Mouse (Mus musculus) limb, embryonic 14.5 days (tissue): ENCODE measurements around the gene Vtcn1. TPM values are rescaled to one million over a fixed set of nuclear protein-coding genes. Genes with fewer than 3 reads are reported as not detected.

Experiments
- ATAC-seq: fragments of 200-750 bp; cut with Nextera tagmentation; 2 replicates; pipeline ENCODE4 v1.8.0; 2017; ENCODE audit warnings: low read depth, moderate number of reproducible peaks, moderate TSS enrichment; ENCODE audit not compliant: low FRiP score
- DNase-seq: peaks from one replicate; pipeline ENCODE4 v3.0.0-alpha.2; 2015; ENCODE audit warnings: low spot score
- H3K27ac ChIP-seq: fragments of 300-500 bp; sonication (generic); replicated peaks from 2 replicates; pipeline ENCODE4 v1.5.1; 2014; ENCODE audit warnings: low read depth, mild to moderate bottlenecking, low read length, moderate library complexity, mixed read lengths
- H3K27me3 ChIP-seq: fragments of 300-500 bp; sonication (generic); 2 replicates; pipeline ENCODE4 v1.6.1; 2014; ENCODE audit warnings: low read length, mixed read lengths; ENCODE audit not compliant: control insufficient read depth, insufficient read depth
- H3K36me3 ChIP-seq: fragments of 300-500 bp; sonication (generic); 2 replicates; pipeline ENCODE4 v1.6.1; 2014; ENCODE audit warnings: mild to moderate bottlenecking, low read length, moderate library complexity, mixed read lengths; ENCODE audit not compliant: control insufficient read depth, insufficient read depth
- H3K4me1 ChIP-seq: fragments of 300-500 bp; sonication (generic); 2 replicates; pipeline ENCODE4 v1.6.1; 2014; ENCODE audit warnings: antibody characterized with exemption, low read length, mixed read lengths; ENCODE audit not compliant: control insufficient read depth, insufficient read depth
- H3K4me2 ChIP-seq: fragments of 300-500 bp; sonication (generic); replicated peaks from 2 replicates; pipeline ENCODE4 v1.6.1; 2014; ENCODE audit warnings: low read depth, mild to moderate bottlenecking, low read length, moderate library complexity; ENCODE audit not compliant: severe bottlenecking
- H3K4me3 ChIP-seq: fragments of 300-500 bp; sonication (generic); replicated peaks from 2 replicates; pipeline ENCODE4 v1.5.1; 2014; ENCODE audit warnings: low read length
- H3K9ac ChIP-seq: fragments of 300-500 bp; sonication (generic); 2 replicates; pipeline ENCODE4 v1.6.1; 2014; ENCODE audit warnings: mild to moderate bottlenecking, low read depth, low read length, moderate library complexity; ENCODE audit not compliant: severe bottlenecking
- H3K9me3 ChIP-seq: fragments of 300-500 bp; sonication (generic); 2 replicates; pipeline ENCODE4 v1.6.1; 2016; ENCODE audit warnings: low read length; ENCODE audit not compliant: control insufficient read depth
- POLR2A ChIP-seq: fragments of 200-500 bp; IDR thresholded peaks from 2 replicates; pipeline ENCODE4 v1.8.0; 2012; ENCODE audit warnings: inconsistent platforms, mild to moderate bottlenecking, moderate library complexity, borderline replicate concordance; ENCODE audit not compliant: insufficient read depth, insufficient read length; ENCODE audit errors: extremely low read depth
- WGBS: fragments of 180-500 bp; shearing (Covaris S2); extraction: QIAGEN DNeasy Blood & Tissue Kit; methylation state at CpG from one replicate; pipeline ENCODE4 v1.1.7; 2014; 5-methylcytosine and 5-hydroxymethylcytosine counted together
- polyA plus RNA-seq, 2 experiments: library from polyadenylated mRNA; depleted of rRNA in 1 of 2; stranded (reverse) in 1 of 2; unstranded in 1 of 2; fragments of >200 nt; fragmentation: Nextera tagmentation in 1 of 2; extraction: Ambion mirVana in 1 of 2; gene quantifications; 2 replicates each; pipeline versions ENCODE4 v1.2.1 to v1.2.3; 2012 to 2014

Gene Vtcn1
- polyA plus RNA-seq, 2 experiments, result 0.34 to 0.47 TPM

DNA sequence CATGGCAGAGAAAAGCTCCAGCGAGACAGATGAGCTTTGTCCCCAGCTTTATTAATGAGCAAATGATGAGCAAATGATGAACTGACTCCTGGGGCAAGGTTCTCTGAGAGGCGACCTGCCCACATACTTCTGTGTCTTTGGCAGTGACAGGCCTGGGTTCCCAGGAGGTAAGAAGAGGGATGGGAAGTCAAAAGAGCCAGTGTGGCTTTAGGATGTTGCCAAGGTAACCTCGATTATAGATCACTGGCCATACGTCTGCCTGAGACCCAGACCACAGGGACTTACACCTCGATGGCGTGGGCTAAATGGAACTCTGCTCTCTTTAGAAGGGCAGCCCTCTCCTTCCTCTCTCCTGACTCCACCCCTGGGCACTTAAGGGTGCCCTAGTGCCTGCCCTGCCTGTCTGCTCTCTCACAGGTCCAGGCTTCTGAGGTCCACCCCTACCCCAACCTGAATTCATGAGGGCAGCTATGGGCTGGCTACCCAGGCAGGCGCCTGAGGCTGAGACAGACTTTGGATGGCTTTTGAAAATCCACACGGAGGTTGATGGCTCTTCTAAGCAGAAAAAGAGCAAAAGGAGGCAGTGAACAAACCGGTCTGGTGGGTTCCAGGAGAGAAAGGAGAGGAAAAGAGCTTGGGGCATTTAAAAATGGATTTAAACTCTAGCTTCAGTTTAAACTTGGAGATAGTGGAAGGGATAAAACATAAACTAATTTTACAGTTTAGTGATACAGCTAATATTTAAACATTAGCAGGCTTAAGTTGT lies 31.0 kb downstream of the Vtcn1 start:
- no peaks in the 10 kb centered on the region for H3K36me3 ChIP-seq
- no peak overlapping the region for H3K9ac ChIP-seq
- H3K9me3 ChIP-seq, result no peaks in the 10 kb centered on the region
- no peaks in the 10 kb centered on the region for H3K27me3 ChIP-seq
- no peak for TF ChIP-seq POLR2A
- no peak overlapping the region for H3K4me2 ChIP-seq
- DNase-seq (peak; percentile 23), ATAC-seq (no peak)
- H3K4me1 ChIP-seq, result 0 out of 2 replicates have a peak, but pooled peaks cover 2% of the 10 kb centered on the region
- H3K27ac ChIP-seq, result no peak overlapping the region
- 68% methylated on average over 9 of the region's 9 CpGs for WGBS
- H3K4me3 ChIP-seq, result no peak overlapping the region

DNA sequence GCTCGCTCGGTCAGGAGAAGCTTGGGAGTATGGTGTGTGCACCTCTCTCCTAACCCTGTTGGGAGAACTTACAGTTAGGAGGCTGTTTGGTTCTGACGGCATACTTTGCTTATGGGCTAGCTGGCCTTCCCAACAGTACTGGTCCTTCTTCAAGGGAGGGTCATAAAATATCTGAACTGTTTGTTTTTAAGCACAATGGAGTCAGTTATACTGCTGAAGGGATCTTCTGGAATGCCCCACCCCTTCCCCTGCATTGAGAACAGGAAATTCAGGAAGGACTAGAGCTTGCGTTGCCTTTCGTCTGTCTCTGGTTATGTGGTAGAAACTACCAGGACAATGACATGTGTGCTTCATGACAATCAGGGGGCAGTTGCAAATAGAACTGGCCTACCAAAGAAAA lies 31.9 kb downstream of the Vtcn1 start:
- no peaks in the 10 kb centered on the region for H3K36me3 ChIP-seq
- no peak overlapping the region for H3K4me2 ChIP-seq
- H3K9me3 ChIP-seq, result no peaks in the 10 kb centered on the region
- H3K9ac ChIP-seq, result no peak overlapping the region
- H3K27me3 ChIP-seq, result no peaks in the 10 kb centered on the region
- no peak overlapping the region for H3K27ac ChIP-seq
- no peak for TF ChIP-seq POLR2A
- no peak for DNase-seq
- ATAC-seq, result no peak
- no peak overlapping the region for H3K4me3 ChIP-seq
- WGBS, result 80% methylated on average over 5 of the region's 5 CpGs
- H3K4me1 ChIP-seq, result 0 out of 2 replicates have a peak, but pooled peaks cover 2% of the 10 kb centered on the region

- no peak overlapping the region for H3K4me2 ChIP-seq
- DNase-seq, result no peak
Observed at GRCm38 (mm10) chr3:100858334-100859002, 33.2 kb downstream of the Vtcn1 start.

DNA sequence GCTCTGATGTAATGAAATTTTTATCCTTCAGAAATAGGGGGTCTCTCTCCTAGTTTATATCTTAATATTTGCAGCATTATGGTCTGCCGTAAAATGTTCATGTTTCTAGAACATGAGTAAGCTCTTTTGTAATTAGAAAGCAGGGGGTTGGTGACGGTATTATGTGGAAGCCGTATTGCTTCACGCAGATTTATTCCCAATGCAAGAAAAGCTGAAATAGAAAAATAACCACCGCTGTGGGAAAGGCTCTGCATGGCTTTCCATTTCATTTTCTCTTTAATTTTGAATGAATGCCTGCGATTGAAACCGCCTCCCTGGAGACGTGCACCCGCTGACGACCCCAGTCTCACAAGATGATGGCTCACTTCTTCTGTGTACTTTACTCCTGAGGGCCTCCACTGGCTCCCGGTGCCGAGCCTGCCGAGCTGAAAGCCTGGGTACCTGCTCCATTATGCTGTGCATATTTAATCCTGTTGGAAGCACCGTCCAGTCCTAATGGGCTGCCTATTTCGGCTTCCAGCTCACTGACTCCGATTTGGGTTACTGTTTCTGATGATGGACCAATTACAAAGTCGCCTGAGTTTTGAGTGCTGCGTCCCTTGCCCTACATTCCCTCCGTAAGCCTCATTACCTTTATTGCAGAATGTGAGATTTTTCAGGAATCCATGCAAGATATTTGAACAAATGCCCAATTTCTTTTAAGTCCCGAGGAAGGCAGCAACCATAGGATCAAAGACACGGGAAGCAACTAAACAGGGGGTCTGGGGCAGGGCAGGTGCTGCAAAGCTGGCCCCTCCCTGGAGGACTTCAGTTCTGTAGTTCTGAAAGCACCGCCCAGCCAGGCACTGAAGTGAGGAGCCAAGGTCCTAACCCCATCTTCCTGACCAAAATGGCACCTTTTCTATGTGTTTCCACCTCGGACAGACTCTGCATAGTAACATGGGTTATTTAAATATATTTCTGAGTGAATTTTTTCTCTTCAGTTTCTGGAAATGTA lies 36.3 kb downstream of the Vtcn1 start:
- Histone ChIP-seq H3K27ac (no peak overlapping the region), H3K27me3 (no peaks in the 10 kb centered on the region), H3K9ac (no peak overlapping the region), H3K36me3 (no peaks in the 10 kb centered on the region), H3K4me1 (no peaks in the 10 kb centered on the region), H3K4me3 (no peak overlapping the region), H3K4me2 (no peak overlapping the region), H3K9me3 (no peaks in the 10 kb centered on the region)
- WGBS, result 72% methylated on average over 23 of the region's 23 CpGs
- DNase-seq (no peak), ATAC-seq (no peak)
- TF ChIP-seq POLR2A, result no peak

More at GRCm38 (mm10) chr3:100858334-100859002, 33.2 kb downstream of the Vtcn1 start:
- Histone ChIP-seq H3K4me3 (no peak overlapping the region), H3K27me3 (no peaks in the 10 kb centered on the region), H3K36me3 (no peaks in the 10 kb centered on the region), H3K9ac (no peak overlapping the region), H3K9me3 (no peaks in the 10 kb centered on the region), H3K4me1 (0 out of 2 replicates have a peak, but pooled peaks cover 2% of the 10 kb centered on the region), H3K27ac (no peak overlapping the region)
- 88% methylated on average over 5 of the region's 5 CpGs for WGBS
- ATAC-seq, result no peak
- TF ChIP-seq POLR2A, result no peak

- DNase-seq (no peak), ATAC-seq (no peak)
- 68% methylated on average over 5 of the region's 5 CpGs for WGBS
- no peak for TF ChIP-seq POLR2A
- H3K27me3 ChIP-seq, result no peaks in the 10 kb centered on the region
- no peaks in the 10 kb centered on the region for H3K36me3 ChIP-seq
- no peak overlapping the region for H3K4me2 ChIP-seq
- no peak overlapping the region for H3K27ac ChIP-seq
- no peak overlapping the region for H3K9ac ChIP-seq
- H3K4me3 ChIP-seq, result no peak overlapping the region
- H3K4me1 ChIP-seq, result no peaks in the 10 kb centered on the region
- no peaks in the 10 kb centered on the region for H3K9me3 ChIP-seq
Observed at GRCm38 (mm10) chr3:100866946-100867345, 41.7 kb downstream of the Vtcn1 start.
